Mouse (Mus musculus) liver, embryonic 14 days (tissue): ENCODE measurements around the gene Ccnl1. TPM values are rescaled to one million over a fixed set of nuclear protein-coding genes. Genes with fewer than 3 reads are reported as not detected.

ENCODE experiments used
- polyA plus RNA-seq: library from polyadenylated mRNA; depleted of rRNA; stranded (reverse); fragments of >200 nt; gene quantifications from 2 replicates; pipeline ENCODE4 v1.2.3, GENCODE M21; 2012; rRNA removed

The Ccnl1 gene
- 49.2 and 53.2 TPM in 2 replicates for polyA plus RNA-seq

DNA sequence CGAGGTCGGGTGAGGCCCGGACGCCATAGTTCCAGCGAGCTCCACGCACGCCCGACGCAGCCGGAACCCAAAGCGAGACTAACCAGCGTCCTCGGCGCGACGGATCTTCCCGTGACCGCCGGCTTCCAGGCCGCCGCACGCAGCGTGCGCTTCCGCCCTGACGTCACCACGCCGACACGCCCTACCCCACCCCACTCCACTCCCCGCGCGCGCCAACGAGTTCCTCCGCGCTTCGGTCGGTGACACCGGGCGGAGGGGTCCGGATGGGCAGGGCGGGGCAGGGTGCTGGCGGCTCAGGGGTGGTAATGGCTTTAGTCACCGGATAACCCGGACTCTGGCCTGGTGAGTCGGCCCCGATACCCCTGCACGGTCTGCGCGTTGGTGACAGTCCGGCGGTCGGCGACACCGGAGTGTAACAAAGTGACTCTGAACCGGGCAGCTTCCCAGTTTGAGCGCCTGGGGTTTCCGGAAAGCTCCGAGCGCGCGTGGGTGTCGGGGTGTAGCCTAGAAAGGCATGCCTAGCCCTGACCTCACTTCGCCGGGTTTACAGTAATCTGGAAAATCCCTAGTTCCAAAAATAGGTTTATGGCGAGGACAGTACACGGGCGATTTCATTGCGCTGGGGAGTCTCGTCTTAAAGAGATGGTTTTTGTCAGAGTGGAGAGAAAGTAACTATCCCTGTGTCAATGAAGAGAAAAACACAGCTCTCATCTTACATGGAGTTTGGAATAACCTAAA lies at the start of gene Ccnl1:
Ccnl1 (minus strand) TSS at position 148 of the 738 bp plus-strand sequence.

